Mouse (Mus musculus) lung, embryonic 14.5 days (tissue): ENCODE data around the gene Chchd1. TPM values are rescaled to one million over a fixed set of nuclear protein-coding genes. Genes with fewer than 3 reads are reported as not detected.
A peak's percentile ranks its signal among the peaks of the same experiment; 100 is the strongest.

Experiments used
- ATAC-seq: fragments of 200-750 bp; cut with Nextera tagmentation; 2 replicates; pipeline ENCODE4 v1.8.0; 2017; ENCODE audit warnings: mild to moderate bottlenecking, moderate TSS enrichment, moderate library complexity; ENCODE audit not compliant: insufficient read depth
- DNase-seq: peaks from one replicate; pipeline ENCODE4 v3.0.0-alpha.2; 2015
- H3K27ac ChIP-seq: fragments of 300-500 bp; sonication (generic); 2 replicates; pipeline ENCODE4 v1.5.1; 2014; ENCODE audit warnings: low read depth, mild to moderate bottlenecking, moderate library complexity
- H3K27me3 ChIP-seq: fragments of 300-500 bp; sonication (generic); 2 replicates; pipeline ENCODE4 v1.6.1; 2014; ENCODE audit warnings: low read length, control low read depth; ENCODE audit not compliant: insufficient read depth
- H3K36me3 ChIP-seq: fragments of 300-500 bp; sonication (generic); 2 replicates; pipeline ENCODE4 v1.6.1; 2014; ENCODE audit warnings: control low read depth; ENCODE audit not compliant: insufficient read depth
- H3K4me1 ChIP-seq: fragments of 300-500 bp; sonication (generic); 2 replicates; pipeline ENCODE4 v1.6.1; 2014; ENCODE audit warnings: antibody characterized with exemption, control low read depth; ENCODE audit not compliant: insufficient read depth
- H3K4me2 ChIP-seq: fragments of 300-500 bp; sonication (generic); 2 replicates; pipeline ENCODE4 v1.6.1; 2014; ENCODE audit warnings: mild to moderate bottlenecking
- H3K4me3 ChIP-seq: fragments of 300-500 bp; sonication (generic); 2 replicates; pipeline ENCODE4 v1.5.1; 2014; ENCODE audit warnings: low read depth, low read length
- H3K9ac ChIP-seq: fragments of 300-500 bp; sonication (generic); 2 replicates; pipeline ENCODE4 v1.6.1; 2014
- H3K9me3 ChIP-seq: fragments of 300-500 bp; sonication (generic); 2 replicates; pipeline ENCODE4 v1.6.1; 2016; ENCODE audit warnings: low read depth, low read length, control low read depth
- CTCF ChIP-seq: IDR thresholded peaks from 2 replicates; pipeline ENCODE4 v1.5.1; 2016; ENCODE audit warnings: antibody characterized with exemption, low read depth
- WGBS: fragments of 180-500 bp; shearing (Covaris S2); extraction: QIAGEN DNeasy Blood & Tissue Kit; methylation state at CpG from one replicate; pipeline ENCODE4 v1.1.7; 2014; 5-methylcytosine and 5-hydroxymethylcytosine counted together
- polyA plus RNA-seq: library from polyadenylated mRNA; unstranded; fragments of >200 nt; fragmentation: Nextera tagmentation; extraction: Ambion mirVana; gene quantifications from 2 replicates; pipeline ENCODE4 v1.2.1, GENCODE M21; 2014

Chchd1 gene
- polyA plus RNA-seq, 1 experiment from 2014 or later: 227 TPM

- H3K36me3 ChIP-seq: peaks cover 99% of the 10 kb centered on the region
- H3K27ac ChIP-seq: no peak overlapping the region
- WGBS: 19% methylated on average over 5 of the region's 5 CpGs
- ATAC-seq: 0 out of 2 replicates have a peak, but pooled peaks have one; percentile 26
- H3K4me2 ChIP-seq: no peak overlapping the region
- peak; percentile 89 for TF ChIP-seq CTCF
- H3K9me3 ChIP-seq: no peaks in the 10 kb centered on the region
- H3K27me3 ChIP-seq: no peaks in the 10 kb centered on the region
- peak; percentile 88 for DNase-seq
- no peak overlapping the region for H3K4me3 ChIP-seq
- H3K4me1 ChIP-seq: no peaks in the 10 kb centered on the region
- H3K9ac ChIP-seq: no peak overlapping the region
Measured at GRCm38 (mm10) chr14:20724043-20724442, 21.2 kb downstream of the Chchd1 start.

DNA sequence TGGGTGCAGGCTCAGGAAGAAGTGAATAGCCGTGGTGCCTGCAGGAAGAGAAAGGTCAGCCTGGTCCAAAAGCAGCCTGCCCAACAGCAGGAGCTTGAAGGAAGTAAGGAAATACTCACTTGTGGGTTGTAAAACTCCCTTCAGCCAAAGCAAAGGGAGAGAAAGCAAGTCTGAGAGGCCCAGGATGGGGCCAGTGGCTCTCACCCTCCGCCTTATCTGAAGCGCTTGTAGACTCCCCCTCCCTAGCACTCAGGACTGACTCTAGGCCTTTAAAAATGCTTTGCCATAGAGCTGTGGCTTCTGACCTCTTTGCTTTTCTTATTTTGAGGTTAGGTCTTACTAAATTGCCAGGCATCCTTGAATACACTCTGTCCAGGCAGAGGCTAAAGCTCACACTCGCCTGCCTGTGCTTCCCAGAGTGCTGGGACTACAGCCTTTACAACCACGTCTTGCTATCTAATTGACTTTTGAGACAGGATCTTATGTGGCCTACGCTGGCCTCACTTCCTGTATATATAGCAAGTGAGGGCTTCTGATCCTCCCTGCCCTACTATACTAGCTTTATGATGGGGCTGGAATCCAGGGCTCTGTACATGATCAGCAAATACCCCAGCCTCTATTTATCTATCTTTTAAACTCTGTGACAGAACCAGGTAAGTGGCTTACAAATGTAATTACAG, 23.0 kb downstream of the Chchd1 start:
- H3K9me3 ChIP-seq: no peaks in the 10 kb centered on the region
- H3K27ac ChIP-seq: no peak overlapping the region
- no peaks in the 10 kb centered on the region for H3K4me1 ChIP-seq
- H3K36me3 ChIP-seq: peaks cover 99% of the 10 kb centered on the region
- DNase-seq (no peak), ATAC-seq (no peak)
- H3K4me3 ChIP-seq: no peak overlapping the region
- TF ChIP-seq CTCF: no peak
- H3K9ac ChIP-seq: no peak overlapping the region
- no peak overlapping the region for H3K4me2 ChIP-seq
- 58% methylated on average over 6 of the region's 6 CpGs for whole genome bisulfite sequencing
- H3K27me3 ChIP-seq: no peaks in the 10 kb centered on the region

DNA sequence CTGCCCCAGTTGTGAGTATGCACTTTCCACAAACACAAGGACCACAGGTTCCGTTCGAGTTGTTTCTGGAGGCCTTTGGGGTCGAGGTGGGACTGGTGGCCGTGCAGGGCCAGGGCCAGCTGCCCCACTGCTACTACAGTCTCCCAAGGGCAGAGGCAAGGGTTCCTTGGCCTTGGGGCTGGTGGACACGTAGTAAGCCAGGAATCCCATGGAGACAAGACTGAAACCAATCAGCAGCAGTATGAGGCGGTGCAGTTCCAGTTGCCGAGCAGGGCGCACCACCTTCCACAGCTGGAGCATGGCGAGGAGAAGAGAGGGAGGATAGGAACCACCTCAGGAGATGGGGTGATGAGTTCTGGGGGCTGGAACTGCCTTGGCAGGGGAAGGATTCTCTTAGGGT, 27.1 kb downstream of the Chchd1 start:
- Histone ChIP-seq H3K9me3 (no peaks in the 10 kb centered on the region), H3K27me3 (no peaks in the 10 kb centered on the region), H3K36me3 (peaks cover 75% of the 10 kb centered on the region), H3K27ac (no peak overlapping the region), H3K9ac (no peak overlapping the region), H3K4me3 (no peak overlapping the region), H3K4me1 (0 out of 2 replicates have a peak, but pooled peaks cover under 1% of the 10 kb centered on the region), H3K4me2 (no peak overlapping the region)
- ATAC-seq: no peak
- 90% methylated on average over 9 of the region's 9 CpGs for WGBS
- no peak for DNase-seq
- no peak for TF ChIP-seq CTCF

DNA sequence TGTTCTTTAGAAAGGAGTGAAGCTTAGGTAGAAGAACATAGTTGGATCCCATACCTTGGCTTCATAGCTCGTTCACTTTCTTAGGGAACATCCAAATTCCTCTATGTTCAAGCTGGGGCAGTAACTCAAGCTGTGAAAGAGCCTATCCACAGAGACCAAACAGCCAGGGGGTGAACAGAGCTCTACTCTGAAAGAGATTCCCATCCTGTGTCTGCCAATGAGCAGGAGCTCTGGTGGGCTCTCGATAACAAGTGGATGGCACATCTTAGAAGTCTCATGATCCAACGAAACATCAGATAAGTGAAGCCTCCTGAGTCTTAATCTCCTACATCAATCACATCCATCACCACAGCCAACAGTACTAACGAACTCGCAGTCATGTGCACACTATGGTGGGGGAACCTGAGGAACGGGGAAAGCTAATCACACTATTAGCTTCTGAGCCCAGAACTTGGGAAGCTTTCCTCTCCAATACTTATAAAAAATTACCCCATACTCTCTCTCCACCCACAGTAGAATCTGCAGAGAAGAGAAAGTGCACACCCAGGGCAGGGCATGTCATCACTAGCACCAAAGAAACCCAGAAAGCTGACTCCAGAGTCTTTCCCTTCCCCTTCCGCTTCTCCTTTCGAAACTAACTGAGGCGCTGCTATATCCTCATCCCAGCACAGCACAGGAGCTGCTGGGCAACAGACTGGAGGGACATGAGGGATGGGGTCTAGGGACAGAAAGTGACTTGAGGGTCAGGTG, 28.2 kb downstream of the Chchd1 start:
- no peak for ATAC-seq
- H3K36me3 ChIP-seq: peaks cover 73% of the 10 kb centered on the region
- H3K9ac ChIP-seq: no peak overlapping the region
- no peak overlapping the region for H3K4me3 ChIP-seq
- no peaks in the 10 kb centered on the region for H3K9me3 ChIP-seq
- WGBS: 78% methylated on average over 9 of the region's 9 CpGs
- no peak for TF ChIP-seq CTCF
- no peak for DNase-seq
- peaks cover 4% of the 10 kb centered on the region; the same call in 1 of the 2 replicates for H3K4me1 ChIP-seq
- H3K27ac ChIP-seq: no peak overlapping the region
- no peak overlapping the region for H3K4me2 ChIP-seq
- no peaks in the 10 kb centered on the region for H3K27me3 ChIP-seq

GRCm38 (mm10) chr14:20733041-20733951, 30.5 kb downstream of the Chchd1 start:
- H3K4me3 ChIP-seq: peak overlapping the region; percentile 85
- H3K27ac ChIP-seq: peak overlapping the region; percentile 89
- DNase-seq (no peak), ATAC-seq (no peak)
- peaks cover 70% of the 10 kb centered on the region for H3K36me3 ChIP-seq
- H3K4me2 ChIP-seq: peak overlapping the region; percentile 65
- no peaks in the 10 kb centered on the region for H3K9me3 ChIP-seq
- peak overlapping the region; percentile 88 for H3K9ac ChIP-seq
- WGBS: 40% methylated on average over 12 of the region's 12 CpGs
- peaks cover 4% of the 10 kb centered on the region; the same call in 1 of the 2 replicates for H3K4me1 ChIP-seq
- no peak for TF ChIP-seq CTCF
- no peaks in the 10 kb centered on the region for H3K27me3 ChIP-seq

DNA sequence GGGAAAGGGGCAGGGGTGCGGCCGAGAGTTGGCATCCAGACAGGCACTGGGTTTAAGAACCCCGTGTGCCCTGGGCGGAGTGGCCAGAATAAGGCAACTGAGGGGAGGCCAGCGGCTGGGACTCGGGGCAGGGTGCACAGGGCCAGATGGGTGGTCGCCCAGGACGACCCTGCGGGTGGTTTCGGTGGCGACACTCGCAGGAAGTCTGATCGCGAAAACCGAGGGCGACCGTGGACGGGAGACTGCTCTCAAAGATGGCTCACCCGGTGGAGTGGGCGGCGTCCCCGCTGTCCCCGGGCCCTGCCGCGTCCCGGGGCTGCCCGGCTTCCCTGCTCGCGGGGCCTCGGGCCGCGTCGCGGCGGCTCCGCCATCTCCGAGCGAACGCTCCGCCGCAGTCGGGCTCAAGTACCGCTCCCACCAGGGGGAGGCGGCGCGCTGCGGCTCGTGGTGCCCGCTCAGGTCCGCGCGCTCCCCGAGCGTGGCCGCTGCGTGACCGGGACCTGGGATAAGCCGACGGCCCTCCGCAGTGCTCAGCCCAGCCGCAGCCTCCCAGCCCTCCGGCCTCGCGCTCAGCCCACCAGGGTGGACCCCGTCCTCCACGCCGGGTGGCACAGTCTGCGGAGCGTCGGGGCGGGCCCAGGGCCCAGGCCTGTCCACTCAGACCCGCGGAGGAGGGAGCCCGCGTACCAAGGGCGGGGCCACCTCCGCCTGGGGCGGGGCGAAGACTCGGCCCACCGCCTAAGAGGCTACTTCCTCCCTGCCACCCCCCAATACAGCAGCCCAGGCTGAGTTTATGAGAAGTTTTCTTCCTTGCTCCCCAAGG, 31.4 kb downstream of the Chchd1 start, which contains the start of gene Ndst2:
Ndst2 (minus strand) TSS at position 611 of the 823 bp plus-strand sequence.
- WGBS: under 1% methylated on average over 76 of the region's 81 CpGs
- Histone ChIP-seq H3K27ac (peak within 1 kb of the TSS; percentile 89), H3K4me2 (peak within 1 kb of the TSS; percentile 65), H3K9ac (peak within 1 kb of the TSS; percentile 88), H3K9me3 (no peaks in the 10 kb centered on the region), H3K36me3 (peaks cover 69% of the 10 kb centered on the region), H3K4me1 (peaks cover 4% of the 10 kb centered on the region; the same call in 1 of the 2 replicates), H3K27me3 (no peaks in the 10 kb centered on the region), H3K4me3 (peak within 1 kb of the TSS; percentile 85)
- ATAC-seq (peak; percentile 99), DNase-seq (peak; percentile 97)
- TF ChIP-seq CTCF: no peak
